Comparison of ENCODE assay signal across 8 mouse cellular contexts in the genomic region with DNA sequence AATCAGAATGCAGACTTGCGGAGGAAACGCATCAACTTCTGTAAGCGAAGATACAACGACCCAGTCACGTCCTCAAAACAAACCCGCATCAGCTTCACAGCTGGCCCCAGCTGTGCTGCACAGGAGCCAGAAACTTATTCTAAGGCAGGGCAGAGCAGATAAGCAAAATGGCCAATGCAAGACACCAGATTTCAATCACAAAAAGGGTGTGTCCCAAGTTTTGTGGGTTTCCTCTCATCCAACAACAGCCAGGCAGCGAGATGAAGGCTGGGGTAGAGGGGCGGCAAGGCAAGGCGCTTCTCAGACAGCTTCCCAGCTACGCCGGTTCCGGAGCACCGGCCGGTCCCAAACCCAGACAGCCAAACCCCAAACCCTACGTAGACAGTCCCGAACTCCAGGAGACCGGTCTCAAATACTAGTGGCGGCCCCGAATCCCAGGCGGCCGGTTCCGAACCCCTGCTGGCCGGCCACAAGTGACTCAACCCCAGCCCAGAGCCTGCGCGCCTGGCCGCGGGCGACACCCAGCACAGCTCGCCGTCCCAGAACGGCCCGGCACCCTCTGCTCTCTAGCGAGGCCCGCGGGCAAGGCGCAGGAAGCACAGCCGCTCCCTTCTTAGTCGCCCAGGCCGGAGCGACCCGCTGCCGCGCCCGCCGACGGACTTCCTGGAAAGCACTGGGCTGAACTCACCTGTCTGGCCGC. TPM values are rescaled to one million over a fixed set of nuclear protein-coding genes. Genes with fewer than 3 reads are reported as not detected.
DNase-seq lines count a peak whose midpoint lies in the region; ATAC-seq and TF ChIP-seq lines count a peak whose summit lies in the region.

No protein-coding gene starts in this region.

- peak; percentile 65 for ATAC-seq in granulocyte monocyte progenitor cell, adult 5-6 weeks (replicated peaks; ENCODE audit: poor library complexity, severe bottlenecking)
- ATAC-seq in intestine, postnatal 0 days, result peak; percentile 90
- peak; percentile 86 for ATAC-seq in neural tube, embryonic 14.5 days (ENCODE audit: low read depth)

- H3K36me3 ChIP-seq in intestine, postnatal 0 days (ENCODE audit: control insufficient read depth, insufficient read depth), result no peaks in the 10 kb centered on the region
- H3K36me3 ChIP-seq in neural tube, embryonic 14.5 days (ENCODE audit: control insufficient read depth, insufficient read depth, low read length), result no peaks in the 10 kb centered on the region

- peak overlapping the region; percentile 72 for H3K27ac ChIP-seq in bone marrow macrophage, adult 2 months (ENCODE audit: insufficient read depth, low read depth, low read length)
- H3K27ac ChIP-seq in intestine, postnatal 0 days (ENCODE audit: low read depth, low read length), result peak overlapping the region; percentile 94
- H3K27ac ChIP-seq in neural tube, embryonic 14.5 days (ENCODE audit: low read depth, low read length), result peak overlapping the region; percentile 64; the same call in 1 of the 2 replicates

- H3K4me1 ChIP-seq in bone marrow macrophage, adult 2 months (ENCODE audit: control insufficient read depth, insufficient read depth, low read length), result peaks cover 22% of the 10 kb centered on the region
- H3K4me1 ChIP-seq in intestine, postnatal 0 days (replicated peaks; ENCODE audit: control insufficient read depth, insufficient read depth, low read length), result peaks cover 3% of the 10 kb centered on the region; the same call in 1 of the 2 replicates
- peaks cover 5% of the 10 kb centered on the region; the same call in 1 of the 2 replicates for H3K4me1 ChIP-seq in neural tube, embryonic 14.5 days (ENCODE audit: control insufficient read depth, insufficient read depth, low read length)

- H3K4me2 ChIP-seq in intestine, postnatal 0 days (replicated peaks; ENCODE audit: low read depth), result peak overlapping the region; percentile 83
- peak overlapping the region; percentile 75 for H3K4me2 ChIP-seq in neural tube, embryonic 14.5 days (ENCODE audit: low read depth, low read length)

- DNase-seq in embryo, embryonic 10 days (ENCODE audit: low spot score), result peak; percentile 39
- no peak for DNase-seq in embryo, embryonic 9.5 days (ENCODE audit: extremely low spot score)
- DNase-seq in lung, adult 18-20 months, result peak; percentile 44 to 62
- DNase-seq in layer of hippocampus, adult 8-10 months (ENCODE audit: low spot score in 2 of 2), result no peak

- H3K9ac ChIP-seq in intestine, postnatal 0 days (ENCODE audit: low read depth, low read length), result peak overlapping the region; percentile 83
- peak overlapping the region; percentile 79 for H3K9ac ChIP-seq in neural tube, embryonic 14.5 days (replicated peaks; ENCODE audit: low read depth, low read length)

- under 1% methylated on average over 47 of the region's 47 CpGs for WGBS in intestine, postnatal 0 days
- WGBS in neural tube, embryonic 14.5 days, result under 1% methylated on average over 46 of the region's 47 CpGs

- peak; percentile 20; the same call in 1 of the 2 replicates for TF ChIP-seq CTCF in bone marrow macrophage, adult 2 months (IDR thresholded peaks at IDR 0.05; ENCODE audit: low read depth, low read length)
- 0 out of 2 replicates have a peak, but pooled peaks have one; percentile 17 for TF ChIP-seq CTCF in intestine, postnatal 0 days (IDR thresholded peaks at IDR 0.05; ENCODE audit: low read depth)

- TF ChIP-seq POLR2A in bone marrow macrophage, adult 2 months (IDR thresholded peaks at IDR 0.05; ENCODE audit: borderline replicate concordance, low read depth, low read length), result no peak

- H3K9me3 ChIP-seq in intestine, postnatal 0 days (ENCODE audit: control insufficient read depth), result no peaks in the 10 kb centered on the region
- no peaks in the 10 kb centered on the region for H3K9me3 ChIP-seq in neural tube, embryonic 14.5 days (ENCODE audit: control insufficient read depth, low read length)

- peaks cover 5% of the 10 kb centered on the region for H3K27me3 ChIP-seq in intestine, postnatal 0 days (replicated peaks; ENCODE audit: control insufficient read depth, insufficient read depth, low read length)
- no peaks in the 10 kb centered on the region for H3K27me3 ChIP-seq in neural tube, embryonic 14.5 days (ENCODE audit: control insufficient read depth, insufficient read depth, low read length)

- H3K4me3 ChIP-seq in bone marrow macrophage, adult 2 months (ENCODE audit: insufficient read depth, low read length), result peak overlapping the region; percentile 91
- peak overlapping the region; percentile 88 for H3K4me3 ChIP-seq in intestine, postnatal 0 days (ENCODE audit: low read depth, low read length)
- H3K4me3 ChIP-seq in neural tube, embryonic 14.5 days (ENCODE audit: low read depth, low read length), result peak overlapping the region; percentile 86

RNA-seq across cellular contexts. Expression of a gene that starts 0.5 kb away (rescaled TPM):
- 93.1 and 110 TPM in 2 replicates for polyA plus RNA-seq in bone marrow macrophage, adult 2 months (2012; ENCODE audit: insufficient read depth, insufficient read length, missing spikeins)
- total RNA-seq in granulocyte monocyte progenitor cell, adult 5-6 weeks (2014; fragmentation: Nextera tagmentation), result 52.9 and 58.1 TPM in 2 replicates
- 59.5 and 64.2 TPM in 2 replicates for total RNA-seq in granulocyte monocyte progenitor cell, adult 5-6 weeks (2017)
- polyA plus RNA-seq in intestine, postnatal 0 days (2015; fragmentation: Nextera tagmentation; extraction: Ambion mirVana), result 65.5 and 70.2 TPM in 2 replicates
- polyA plus RNA-seq in neural tube, embryonic 14.5 days (2014; fragmentation: Nextera tagmentation; extraction: Ambion mirVana), result 60.6 and 69.9 TPM in 2 replicates
- 10 to 100 TPM; 40.9 to 44.6 (median 42.9) TPM for total RNA-seq in layer of hippocampus, adult 8-10 months (2022)

RNA-seq across cellular contexts. Expression of a gene that starts 52.2 kb away (rescaled TPM):
- 0.20 TPM in 1 of 2 replicates, not detected in the other for polyA plus RNA-seq in bone marrow macrophage, adult 2 months (2012; ENCODE audit: insufficient read depth, insufficient read length, missing spikeins)
- total RNA-seq in granulocyte monocyte progenitor cell, adult 5-6 weeks (2014; fragmentation: Nextera tagmentation), result 0.09 TPM in 1 of 2 replicates, not detected in the other
- total RNA-seq in granulocyte monocyte progenitor cell, adult 5-6 weeks (2017), result not detected in 2 replicates
- 10.0 and 10.9 TPM in 2 replicates for polyA plus RNA-seq in intestine, postnatal 0 days (2015; fragmentation: Nextera tagmentation; extraction: Ambion mirVana)
- 230 and 265 TPM in 2 replicates for polyA plus RNA-seq in neural tube, embryonic 14.5 days (2014; fragmentation: Nextera tagmentation; extraction: Ambion mirVana)
- 100 to 1,000 TPM; 360 to 399 (median 388) TPM for total RNA-seq in layer of hippocampus, adult 8-10 months (2022)

Comparison
In these comparisons a context has a peak if more than half of its experiments do, and no peak if none do; other contexts are left out.
1. DNase-seq: peak in embryo, embryonic 10 days (single experiment) and lung, adult 18-20 months (2 of 2); none in embryo, embryonic 9.5 days (single experiment) and layer of hippocampus, adult 8-10 months (0 of 2).
2. RNA of a gene that starts 52.2 kb away (polyA plus RNA-seq): 230 to 265 TPM in neural tube, embryonic 14.5 days; 10.0 to 10.9 TPM in intestine, postnatal 0 days and 0.20 TPM in bone marrow macrophage, adult 2 months; every median in the first group is over 10 times any median in the second.
3. Peak in every context shown above with its lines, with median percentiles within 50 percentile points of each other: H3K27ac ChIP-seq, H3K4me3 ChIP-seq and ATAC-seq.